Mouse (Mus musculus) cerebellum, postnatal 14 days (tissue): Measurements from ENCODE around the gene Kcnj15.

ENCODE experiments used
- DNase-seq, 2 experiments: peaks; one replicate each; pipeline ENCODE4 v3.0.0; 2021; ENCODE audit warnings: mixed read lengths in 2 of 2

Kcnj15 gene

DNA sequence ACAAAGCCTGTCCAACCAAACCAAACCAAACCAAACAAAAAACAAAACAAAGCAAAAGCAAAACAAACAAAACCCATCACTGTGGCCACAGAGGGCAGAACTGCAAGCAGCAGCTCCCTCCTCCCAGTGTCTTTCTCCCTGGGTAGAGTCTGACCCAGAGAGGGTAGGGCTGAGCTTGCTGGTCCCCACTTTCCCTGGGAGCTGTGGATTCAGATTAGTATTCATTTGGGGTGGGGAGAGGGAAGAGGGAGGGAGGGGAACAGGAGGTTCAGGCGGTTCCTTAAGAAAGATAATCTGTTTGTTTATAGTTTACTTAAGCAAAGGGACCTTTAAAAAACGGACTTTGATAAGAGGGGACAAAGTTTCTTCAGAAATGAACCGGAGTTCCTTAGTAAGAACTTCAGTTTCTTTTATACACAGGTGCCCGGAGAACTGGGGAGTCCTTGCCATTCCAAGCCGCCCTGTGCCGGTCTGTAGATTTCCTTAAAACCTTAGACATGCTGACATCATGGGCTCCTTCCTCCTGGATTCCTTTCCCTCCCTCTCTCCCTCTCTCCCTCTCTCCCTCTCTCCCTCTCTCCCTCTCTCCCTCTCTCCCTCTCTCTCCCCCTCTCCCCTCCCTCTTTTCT lies at the start of gene Kcnj15:
Gene Kcnj15 (plus strand): TSS at position 293 of the 629 bp plus-strand sequence.
- DNase-seq: no peak

DNA sequence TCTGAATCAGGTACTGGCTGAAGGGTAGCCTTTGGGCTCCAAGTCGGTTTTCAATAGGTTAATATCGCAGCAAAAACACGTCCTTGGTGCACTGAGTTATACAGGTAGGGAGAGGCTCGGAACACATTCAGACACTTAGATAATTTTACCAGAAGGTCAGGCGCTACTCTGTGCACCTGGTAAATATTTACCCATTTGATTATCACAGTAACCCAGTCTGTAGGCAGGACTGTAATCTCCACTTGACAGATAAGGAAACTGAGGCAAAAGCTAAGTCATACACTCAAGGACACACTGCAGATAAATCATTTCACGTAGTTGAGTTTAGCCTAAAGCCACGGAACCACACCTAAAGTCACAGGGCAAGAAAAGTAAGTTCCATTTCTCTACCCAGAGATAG lies 49.1 kb upstream of the Kcnj15 start:
- no peak for DNase-seq

DNA sequence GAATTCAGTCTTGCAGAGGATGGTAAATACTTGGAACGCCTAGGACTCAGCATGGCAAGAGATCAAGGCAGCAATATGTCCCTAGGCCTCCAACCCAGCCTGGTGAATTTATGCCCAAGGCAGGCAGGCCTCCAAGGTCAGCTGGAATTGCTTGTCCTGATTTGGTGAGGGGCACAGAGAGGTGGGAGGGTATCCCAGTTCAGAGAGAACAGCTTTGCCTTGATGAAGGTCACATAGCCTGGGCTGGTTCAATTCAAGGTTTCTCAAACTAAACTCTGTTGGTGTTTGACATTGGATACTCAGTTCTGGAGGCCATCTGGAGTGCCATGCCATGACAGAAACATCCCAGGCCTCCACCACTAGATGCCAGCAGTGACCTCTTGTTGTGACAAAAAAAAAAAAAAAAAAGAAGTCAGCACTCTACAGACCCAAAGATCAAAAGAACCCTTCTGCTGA lies 48.3 kb upstream of the Kcnj15 start:
- DNase-seq: peak; percentile 69 to 70

DNA sequence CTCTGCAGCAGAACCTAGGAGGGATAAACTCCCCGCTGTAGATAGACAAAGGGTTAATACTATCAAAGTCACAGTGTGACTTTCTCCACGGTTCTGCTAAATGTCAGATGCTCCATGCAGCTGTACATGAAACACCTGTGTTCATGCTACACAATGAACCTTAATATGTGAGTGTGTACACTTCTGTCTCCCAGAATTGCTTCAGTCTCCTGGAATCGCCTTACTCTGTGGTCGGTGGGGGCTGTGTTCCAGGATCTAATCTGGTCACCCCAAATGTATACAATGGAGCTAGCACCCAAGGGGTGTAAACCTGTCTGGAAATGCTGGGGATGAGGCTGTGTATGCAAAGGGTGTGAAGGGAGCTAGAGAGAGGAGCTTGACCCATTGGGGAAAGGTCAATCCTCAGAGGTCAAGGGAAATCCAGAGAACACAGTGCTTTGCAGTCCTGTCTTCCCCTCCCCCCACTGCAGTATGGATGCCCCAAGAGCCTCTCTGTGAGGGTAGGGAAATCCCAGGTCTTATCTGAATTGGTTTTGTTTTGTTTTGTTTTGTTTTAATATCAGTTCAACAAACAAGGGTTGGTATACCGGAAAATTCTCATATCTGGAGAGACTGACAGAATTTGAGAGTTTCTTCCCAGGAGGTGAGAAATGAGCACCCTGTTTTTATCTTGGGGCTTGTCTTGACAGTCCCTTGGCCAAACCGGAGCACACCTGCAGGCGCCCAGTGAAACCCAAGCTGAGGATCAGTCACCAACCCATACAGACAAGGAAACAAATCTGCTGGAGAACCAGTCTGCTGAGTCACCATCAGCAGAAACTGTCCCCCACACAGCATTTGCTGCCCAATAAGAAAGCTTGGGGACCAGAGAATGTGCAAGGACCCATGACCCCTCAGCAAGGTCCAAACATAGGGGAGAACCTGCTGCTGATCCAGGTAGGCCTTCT lies 42.8 kb upstream of the Kcnj15 start:
- no peak for DNase-seq

DNA sequence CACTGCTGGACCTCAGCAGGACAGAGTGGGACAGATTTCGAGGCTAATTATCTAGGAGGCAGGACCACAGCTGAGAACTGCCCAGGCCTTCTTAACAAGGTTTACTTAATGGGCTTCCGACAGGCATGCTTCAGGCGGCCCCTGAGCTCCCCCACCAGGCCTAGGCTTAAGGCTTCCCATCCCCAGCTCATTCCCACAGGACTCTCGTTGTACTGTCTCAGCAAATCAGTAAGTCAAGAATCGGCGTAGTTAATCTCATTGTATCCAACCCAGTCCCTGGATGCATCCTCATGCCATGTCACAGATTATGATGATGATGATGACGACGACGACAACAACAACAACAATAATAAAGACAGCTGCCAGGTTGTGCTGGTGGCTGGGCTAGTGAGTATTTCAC lies 41.6 kb upstream of the Kcnj15 start:
- DNase-seq: no peak

DNA sequence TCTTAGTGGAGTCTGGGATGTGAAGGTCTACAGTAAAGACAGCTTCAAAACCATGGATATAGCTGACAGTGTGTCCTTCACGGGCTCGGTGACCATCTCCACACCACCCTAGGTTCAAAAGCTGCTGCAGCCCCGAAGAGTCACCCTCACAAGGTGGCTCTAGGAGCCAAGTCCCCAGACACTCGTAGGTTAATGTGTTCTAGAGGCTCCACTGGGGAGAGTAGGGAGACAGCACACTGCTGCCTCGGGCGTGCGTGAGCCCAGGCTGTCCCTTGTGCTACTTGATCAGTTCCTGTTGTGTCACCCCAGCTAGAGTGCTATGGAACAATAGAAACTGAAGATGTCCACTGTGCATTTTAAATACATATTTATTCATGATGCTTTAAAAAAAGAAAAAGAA lies 41.0 kb upstream of the Kcnj15 start:
- no peak for DNase-seq

DNA sequence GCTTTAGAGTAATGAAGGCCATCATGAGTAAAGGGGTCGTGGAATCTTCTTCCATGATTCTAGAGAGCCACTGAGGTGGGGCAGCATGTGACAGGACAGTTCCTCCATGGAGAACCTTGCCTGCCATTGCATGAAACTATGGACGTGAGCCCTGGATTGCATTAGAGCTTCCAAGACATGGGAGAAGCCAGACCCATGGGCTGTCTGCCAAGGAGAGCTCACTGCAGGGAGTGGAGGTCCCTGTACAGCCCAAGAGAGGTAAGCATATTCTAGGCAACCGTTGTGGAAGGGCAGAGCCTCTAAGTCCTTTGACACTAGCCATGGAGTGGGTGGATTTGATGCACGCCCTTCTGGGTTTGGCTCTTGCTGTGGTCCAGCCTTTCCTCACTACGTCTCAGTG lies 40.5 kb upstream of the Kcnj15 start:
- DNase-seq: peak in 1 of 2 experiments; percentile 38

DNA sequence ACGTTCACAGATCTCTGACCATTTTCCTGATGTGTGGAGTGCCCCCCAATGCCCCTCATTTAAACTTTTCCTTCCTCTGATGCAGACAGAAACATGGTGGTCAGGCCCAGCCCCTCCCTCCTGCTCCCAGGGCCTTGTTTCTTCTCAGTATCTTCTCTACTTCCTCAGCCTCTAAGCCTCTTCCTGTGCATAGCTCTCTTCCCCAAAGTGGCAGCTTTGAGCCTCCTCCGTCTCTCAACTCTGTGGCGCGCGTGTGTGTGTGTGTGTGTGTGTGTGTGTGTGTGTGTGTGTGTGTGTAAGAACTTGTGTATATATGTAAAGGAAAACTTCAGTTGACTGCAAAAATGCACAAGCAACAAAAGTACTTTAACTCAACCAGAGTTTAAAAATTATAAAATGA lies 38.6 kb upstream of the Kcnj15 start:
- no peak for DNase-seq

DNA sequence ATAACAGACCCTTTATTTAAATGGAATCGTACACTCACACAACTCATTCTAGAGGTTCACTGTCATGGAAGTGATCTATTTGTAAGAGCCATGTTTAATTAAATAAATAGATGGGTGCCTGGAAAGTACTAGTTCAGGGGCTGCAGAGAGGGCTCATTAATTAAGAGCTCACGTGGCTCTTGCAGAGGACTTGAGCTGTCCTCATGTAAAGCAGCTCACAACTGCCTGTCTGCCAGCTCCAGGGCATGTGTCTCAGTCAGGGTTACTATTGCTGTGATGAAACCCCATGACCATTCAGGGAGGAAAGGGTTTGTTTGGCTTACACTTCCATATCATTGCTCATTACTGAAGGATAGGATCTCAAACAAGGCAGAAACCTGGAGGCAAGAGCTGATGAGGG lies 37.9 kb upstream of the Kcnj15 start:
- DNase-seq: no peak

DNA sequence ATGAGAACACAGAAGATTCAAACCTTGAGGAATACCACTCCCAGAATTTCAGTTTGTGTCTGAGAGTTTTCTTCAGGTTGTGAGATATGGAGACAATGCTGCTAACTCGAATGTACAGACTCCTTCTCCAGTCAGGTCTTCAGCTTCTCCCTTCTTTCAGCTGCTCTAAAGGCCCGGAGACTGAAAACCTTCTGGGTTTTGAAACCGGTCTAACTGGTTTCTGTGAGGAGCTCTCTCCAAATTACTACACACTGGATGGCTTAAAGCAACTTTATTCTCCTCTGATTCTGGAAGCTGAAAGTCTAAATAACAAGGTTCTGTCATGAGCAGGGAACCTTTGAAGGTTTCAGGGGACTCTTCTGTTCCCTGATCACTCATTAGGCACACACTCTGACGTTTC lies 36.3 kb upstream of the Kcnj15 start:
- DNase-seq: no peak

DNA sequence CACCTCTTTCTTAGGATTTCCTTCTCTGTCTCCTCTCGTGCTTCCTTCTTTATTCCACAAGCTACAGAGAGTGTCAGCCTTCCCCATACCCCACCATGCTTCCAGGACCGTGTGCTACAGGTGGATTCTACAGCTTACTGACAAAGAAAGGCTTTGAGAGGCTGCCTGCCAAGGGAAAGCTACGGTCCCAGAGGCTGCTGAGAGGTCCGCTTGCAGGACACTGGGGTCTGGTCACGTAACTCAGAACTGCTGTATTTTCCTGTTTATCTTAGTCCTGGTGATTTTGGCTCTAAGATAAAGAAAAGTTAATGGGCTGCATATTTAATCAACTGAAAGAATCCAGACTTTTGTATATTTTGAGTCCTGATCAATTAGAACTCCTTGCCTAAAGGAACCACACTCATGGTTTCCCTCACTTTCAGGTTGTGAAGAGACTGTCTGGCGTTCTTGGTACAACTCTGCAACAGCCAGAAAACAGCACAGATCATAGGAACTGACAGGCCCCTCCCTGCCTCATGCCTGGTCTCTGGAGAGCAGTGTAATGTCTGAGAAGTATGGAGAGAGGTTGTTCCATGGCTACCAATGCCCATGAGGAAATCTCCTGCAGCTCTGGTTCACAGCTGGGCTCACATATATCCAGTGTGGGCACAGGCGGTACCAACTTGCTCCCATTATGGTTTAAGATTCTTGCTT lies 35.2 kb upstream of the Kcnj15 start:
- no peak for DNase-seq

DNA sequence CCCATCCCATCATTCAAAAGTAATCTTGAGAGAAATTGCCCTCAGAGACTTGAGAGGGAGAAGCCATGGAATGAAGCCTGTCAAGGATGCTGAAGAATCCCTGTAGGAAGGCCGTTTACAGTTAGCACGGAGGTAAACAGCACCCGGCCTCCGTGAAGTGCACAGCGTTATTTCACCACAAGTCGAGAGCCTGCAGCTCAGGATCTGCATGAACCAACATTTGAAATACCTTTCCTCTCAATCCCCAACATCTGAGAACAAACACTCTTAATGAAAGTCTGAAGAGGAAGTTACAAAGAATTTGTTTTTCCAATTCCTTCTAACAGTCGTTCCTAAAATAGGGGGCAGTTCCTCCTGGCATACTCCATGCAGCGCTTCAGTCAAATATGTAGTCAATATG lies 33.9 kb upstream of the Kcnj15 start:
- no peak for DNase-seq

DNA sequence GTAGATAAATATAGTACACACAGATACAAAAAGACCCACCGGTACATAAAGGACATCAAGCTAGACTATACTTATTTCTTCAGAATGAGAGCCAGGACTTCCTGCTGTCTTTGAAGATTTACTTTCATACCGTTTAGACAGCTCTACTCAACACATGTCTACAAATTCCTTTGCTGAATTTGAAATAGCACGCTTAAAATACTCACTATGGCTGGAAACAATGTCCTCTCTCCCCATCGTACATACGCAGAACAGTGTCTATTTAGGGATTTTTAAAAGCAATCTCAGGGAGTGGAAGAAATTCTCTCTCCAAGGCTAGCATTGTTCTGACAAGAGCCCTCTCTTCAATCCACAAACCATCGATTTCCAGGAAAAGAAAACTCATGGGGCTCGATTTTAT lies 32.1 kb upstream of the Kcnj15 start:
- DNase-seq: no peak

DNA sequence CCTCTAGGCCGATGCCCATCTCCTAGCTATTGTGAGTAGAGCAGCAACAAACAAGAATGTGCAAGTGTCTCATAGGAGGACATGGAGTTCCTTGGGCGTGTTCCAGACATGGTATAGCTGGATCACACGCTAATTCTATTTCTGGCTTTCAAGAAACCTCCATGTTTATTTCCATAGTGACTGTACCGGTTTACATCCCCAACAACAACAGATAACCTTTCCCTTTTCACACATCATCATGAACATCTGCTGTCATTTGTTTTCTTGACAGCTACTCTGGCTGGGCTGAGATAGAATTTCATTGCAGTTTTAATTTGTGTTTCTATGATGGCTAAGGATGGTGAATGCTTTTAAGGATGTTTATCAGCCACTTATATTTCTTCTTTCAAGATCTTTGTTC lies 25.6 kb upstream of the Kcnj15 start:
- DNase-seq: no peak

DNA sequence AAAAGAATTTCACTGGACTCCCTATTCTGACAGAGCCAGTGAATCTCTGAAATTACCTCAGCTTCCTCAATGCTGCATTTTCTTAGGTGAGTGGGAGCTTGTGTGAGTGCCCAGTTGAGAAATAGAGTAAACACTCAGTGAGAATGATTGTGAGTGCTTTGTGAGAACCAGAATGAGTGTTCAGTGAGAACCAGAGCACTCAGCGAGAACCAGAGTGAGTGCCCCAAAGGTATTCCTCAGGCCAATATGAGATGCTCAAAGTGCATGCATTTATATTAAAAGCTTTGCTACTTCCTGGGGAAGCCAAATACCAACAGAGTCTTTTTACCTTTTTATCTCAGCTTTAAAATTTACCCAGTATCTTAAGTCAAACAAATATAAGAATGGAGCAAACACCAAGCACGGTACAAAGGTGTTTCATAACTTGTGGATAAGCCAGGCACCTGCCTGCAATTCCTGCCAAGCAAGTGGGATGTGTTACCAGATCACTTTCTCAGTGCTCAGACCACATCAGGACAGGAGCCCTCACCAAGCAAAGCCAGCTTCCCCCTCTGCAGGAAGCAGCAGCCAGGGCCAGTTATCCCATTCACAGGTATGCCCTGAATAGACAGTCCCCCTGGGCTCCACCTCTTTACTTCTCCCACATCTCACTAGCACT lies 22.3 kb upstream of the Kcnj15 start:
- DNase-seq: no peak

DNA sequence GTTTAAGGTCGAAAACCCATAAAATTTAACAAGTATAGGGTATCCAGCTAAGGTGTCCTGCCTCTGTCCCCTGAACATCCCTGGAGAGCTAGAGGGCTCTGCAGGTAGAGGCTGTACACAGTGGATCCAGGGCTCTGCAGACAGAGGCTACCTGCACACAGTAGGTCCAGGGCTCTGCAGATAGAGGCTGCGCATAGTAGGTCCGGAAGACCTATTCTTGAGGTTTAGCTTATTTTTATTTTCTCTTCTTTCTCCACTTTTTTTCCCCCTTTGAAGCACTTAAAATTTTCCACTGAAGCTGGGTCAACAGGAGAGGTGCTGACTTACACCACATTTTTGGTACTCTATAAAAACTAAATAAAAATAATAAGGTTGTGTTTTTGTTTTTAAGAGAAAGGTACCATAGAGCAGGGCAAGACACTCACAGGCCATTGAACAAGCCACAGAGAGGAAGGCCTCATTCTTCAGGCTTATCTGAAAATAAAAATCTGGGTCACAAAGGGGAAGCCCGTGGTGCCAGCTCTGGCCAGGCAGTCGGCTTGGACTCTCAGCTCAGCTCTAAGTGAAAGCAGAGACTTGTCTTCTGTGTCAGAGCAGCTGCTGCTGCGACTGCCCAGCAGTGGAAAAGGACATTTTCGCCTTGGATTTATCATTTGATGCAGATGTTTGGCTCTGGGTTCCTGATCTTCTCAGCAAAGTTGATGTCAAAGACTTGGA lies 18.0 kb upstream of the Kcnj15 start:
- peak; percentile 33 to 54 for DNase-seq

DNA sequence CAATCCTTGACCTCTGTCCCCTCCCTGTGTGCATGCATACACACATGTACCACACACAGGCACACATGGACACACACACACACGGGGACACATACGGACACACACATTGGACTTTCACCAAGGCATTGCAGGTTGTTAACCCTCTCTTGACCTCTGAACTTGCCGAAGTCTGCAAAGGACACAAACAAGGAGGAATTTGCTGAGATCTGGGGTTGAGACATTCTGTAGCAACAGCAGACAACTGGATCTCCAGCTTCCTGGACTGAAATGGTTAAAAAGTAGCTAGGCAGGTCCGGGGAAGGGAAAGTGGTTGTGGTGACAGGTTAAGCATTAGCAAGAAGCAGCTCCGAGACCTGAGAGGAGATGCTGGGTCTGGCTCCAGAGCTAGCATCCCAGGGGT lies 16.7 kb upstream of the Kcnj15 start:
- DNase-seq: no peak

DNA sequence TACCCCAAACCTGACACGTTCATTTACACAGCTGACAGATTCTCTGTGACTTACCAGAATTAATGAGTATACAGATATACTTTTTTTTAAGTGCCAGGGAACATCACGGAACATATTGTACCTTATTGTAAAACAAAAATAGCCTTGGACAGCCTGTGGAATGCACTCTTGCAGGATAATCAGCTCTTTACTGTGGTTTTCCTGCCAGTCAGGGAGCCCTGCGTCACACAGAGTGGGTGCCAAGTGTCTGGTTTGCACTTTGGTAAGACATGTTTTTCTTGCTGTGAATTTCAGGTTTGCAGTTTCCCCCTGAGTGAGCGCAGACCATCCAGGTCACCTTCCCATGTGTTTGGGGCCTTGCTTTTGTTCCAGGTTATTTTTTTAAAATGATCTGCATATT lies 15.8 kb upstream of the Kcnj15 start:
- DNase-seq: peak; percentile 45 to 52

DNA sequence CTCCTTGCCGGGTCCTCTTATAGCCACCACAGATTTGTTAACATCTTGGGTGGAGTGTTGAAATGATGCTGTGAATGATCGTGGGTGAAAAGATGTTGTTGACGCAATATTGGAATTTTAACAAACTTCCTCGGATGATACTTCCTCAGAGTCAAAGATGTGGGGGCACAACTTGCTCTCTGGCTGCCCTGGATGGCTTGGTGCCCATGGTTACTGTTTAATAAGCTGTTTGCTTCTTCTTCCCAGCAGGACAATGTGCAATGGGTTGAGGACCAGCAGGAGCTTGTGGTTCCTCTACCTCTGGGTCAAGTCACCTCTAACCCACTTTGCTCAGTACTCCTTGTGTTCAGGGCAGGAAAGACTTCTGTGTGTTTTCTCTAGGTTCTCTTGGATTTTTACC lies 15.2 kb upstream of the Kcnj15 start:
- no peak for DNase-seq

DNA sequence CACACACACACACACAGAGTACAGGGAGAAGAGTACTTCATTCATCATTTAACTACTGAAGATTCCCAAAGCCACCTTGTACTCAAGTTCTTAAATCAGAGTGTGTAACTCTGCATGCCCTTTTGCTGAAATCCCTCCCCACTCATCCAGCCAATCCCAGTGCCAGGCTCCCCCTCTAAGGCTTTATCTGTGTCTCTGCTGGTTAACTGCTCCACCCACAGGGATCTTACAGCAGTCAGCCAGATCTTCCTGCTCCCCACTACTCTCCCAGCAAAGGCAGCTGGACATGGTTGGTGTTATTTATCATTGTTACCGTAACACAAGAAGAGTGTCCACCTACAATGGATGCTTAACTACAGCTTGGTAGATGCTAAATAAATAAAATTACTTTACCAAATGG lies 14.0 kb upstream of the Kcnj15 start:
- DNase-seq: no peak

DNA sequence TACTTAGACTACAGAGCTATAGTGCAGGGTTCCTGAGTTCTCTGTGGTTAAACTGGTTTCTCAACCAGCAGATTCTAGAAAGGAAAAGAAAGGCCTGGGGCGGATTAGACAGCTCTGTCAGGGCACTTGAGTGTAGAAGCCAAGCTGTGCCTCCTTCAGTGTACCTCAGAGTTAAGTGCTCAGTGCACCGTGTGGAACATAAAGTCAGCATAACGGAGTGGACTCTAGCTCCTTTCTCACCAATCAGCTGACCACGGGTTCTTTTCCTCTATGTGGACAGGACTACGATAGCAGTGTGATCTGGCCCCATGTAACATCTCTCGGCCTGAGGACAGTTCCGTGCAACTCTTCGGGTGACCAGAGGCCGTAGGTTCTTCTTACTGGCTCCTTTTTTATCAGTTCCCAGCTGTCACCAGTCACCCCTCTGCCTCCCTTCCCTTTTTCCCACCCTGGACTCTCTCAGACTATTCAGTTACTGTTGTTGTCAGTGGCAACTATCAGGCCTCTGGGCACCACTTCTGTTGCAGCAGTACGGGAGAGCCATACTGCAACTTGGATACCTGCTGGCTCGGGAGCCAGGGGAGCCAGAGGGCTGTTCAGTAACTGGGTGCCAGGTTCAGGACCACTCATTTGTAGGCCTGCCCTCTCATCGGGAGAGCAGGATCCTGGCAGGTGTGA lies 12.6 kb upstream of the Kcnj15 start:
- DNase-seq: no peak

DNA sequence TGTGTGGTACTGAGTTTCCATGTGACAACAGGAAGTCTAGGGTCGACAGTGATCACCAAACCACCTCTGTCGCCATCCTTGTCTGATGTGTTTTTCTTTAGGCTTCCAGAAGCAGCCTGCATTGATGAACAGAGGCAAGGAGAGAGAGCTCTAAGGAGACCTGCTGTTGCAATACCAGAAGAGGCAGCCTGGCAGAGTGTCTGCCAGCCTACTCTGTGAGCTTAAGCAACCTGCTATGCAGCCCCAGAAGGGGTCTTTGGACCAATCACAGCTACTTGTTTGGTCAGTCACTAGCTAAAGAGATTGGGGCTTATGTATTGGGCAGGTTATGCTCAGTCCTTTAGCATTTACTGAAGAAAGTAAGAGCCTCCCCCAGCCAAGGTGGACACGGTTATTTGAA lies 11.9 kb upstream of the Kcnj15 start:
- no peak for DNase-seq
